Mouse (Mus musculus) forebrain, postnatal 0 days (tissue): Measurements from ENCODE around the gene D630023F18Rik. TPM values are rescaled to one million over a fixed set of nuclear protein-coding genes. Genes with fewer than 3 reads are reported as not detected.

Experiments used
- ATAC-seq: fragments of 200-750 bp; cut with Nextera tagmentation; 2 replicates; pipeline ENCODE4 v1.8.0; 2017; ENCODE audit warnings: mild to moderate bottlenecking, moderate library complexity
- DNase-seq: peaks from one replicate; pipeline ENCODE4 v3.0.0-alpha.2; 2015
- H3K27ac ChIP-seq: fragments of 300-500 bp; sonication (generic); 2 replicates; pipeline ENCODE4 v1.5.1; 2014; ENCODE audit warnings: low read depth, mild to moderate bottlenecking, antibody characterized with exemption, low read length, moderate library complexity, mixed read lengths
- H3K27me3 ChIP-seq: fragments of 300-500 bp; sonication (generic); 2 replicates; pipeline ENCODE4 v1.6.1; 2014; ENCODE audit warnings: mild to moderate bottlenecking, low read length, mixed read lengths; ENCODE audit not compliant: insufficient read depth
- H3K36me3 ChIP-seq: fragments of 300-500 bp; sonication (generic); 2 replicates; pipeline ENCODE4 v1.6.1; 2014; ENCODE audit warnings: mild to moderate bottlenecking, moderate library complexity; ENCODE audit not compliant: insufficient read depth
- H3K4me1 ChIP-seq: fragments of 300-500 bp; sonication (generic); 2 replicates; pipeline ENCODE4 v1.6.1; 2014; ENCODE audit warnings: antibody characterized with exemption; ENCODE audit not compliant: insufficient read depth
- H3K4me2 ChIP-seq: fragments of 300-500 bp; sonication (generic); 2 replicates; pipeline ENCODE4 v1.6.1; 2014; ENCODE audit warnings: low read depth, mild to moderate bottlenecking, moderate library complexity
- H3K4me3 ChIP-seq: fragments of 300-500 bp; sonication (generic); 2 replicates; pipeline ENCODE4 v1.5.1; 2014; ENCODE audit warnings: low read depth, low read length, mixed read lengths
- H3K9ac ChIP-seq: fragments of 300-500 bp; sonication (generic); 2 replicates; pipeline ENCODE4 v1.6.1; 2014; ENCODE audit warnings: mild to moderate bottlenecking
- H3K9me3 ChIP-seq: fragments of 300-500 bp; sonication (generic); 2 replicates; pipeline ENCODE4 v1.6.1; 2016; ENCODE audit warnings: low read length
- CTCF ChIP-seq: sonication (generic); IDR thresholded peaks from 2 replicates; pipeline ENCODE4 v1.5.1; 2016; ENCODE audit warnings: antibody characterized with exemption, control low read depth, low read depth
- whole genome bisulfite sequencing: fragments of 180-500 bp; shearing (Covaris S2); extraction: QIAGEN DNeasy Blood & Tissue Kit; methylation state at CpG from one replicate; pipeline ENCODE4 v1.1.7; 2014; 5-methylcytosine and 5-hydroxymethylcytosine counted together
- polyA plus RNA-seq: library from polyadenylated mRNA; unstranded; fragments of >200 nt; fragmentation: Nextera tagmentation; extraction: Ambion mirVana; gene quantifications from 2 replicates; pipeline ENCODE4 v1.2.1, GENCODE M21; 2015
- total RNA-seq: library from RNA; depleted of rRNA; stranded (reverse); fragments of >200 nt; gene quantifications from 2 replicates; pipeline ENCODE4 v1.2.3, GENCODE M21; 2014

D630023F18Rik gene
- total and polyA plus RNA-seq, 2 experiments from 2014 or later: 9.8 to 12.3 TPM

DNA sequence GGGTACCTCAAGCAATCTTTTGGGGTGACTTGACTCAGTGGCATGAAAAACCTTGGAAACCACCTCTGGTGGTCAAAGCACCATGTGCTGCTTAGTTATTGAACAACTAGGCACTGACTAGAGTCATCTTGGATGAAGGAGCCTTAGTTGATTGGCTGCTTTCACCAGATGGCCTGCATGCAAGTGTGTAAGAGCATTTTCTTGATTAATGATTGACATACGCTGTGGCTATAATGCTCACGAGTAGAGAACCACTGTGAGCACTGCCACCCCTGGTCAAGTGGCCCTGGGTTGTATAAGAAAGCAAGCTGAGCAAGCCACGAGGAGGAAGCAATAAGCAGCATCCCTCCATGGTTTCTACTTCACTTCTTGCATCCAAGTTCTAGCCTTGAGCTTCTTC is 7.2 kb upstream of the D630023F18Rik start:
- no peak overlapping the region for H3K9ac ChIP-seq
- no peaks in the 10 kb centered on the region for H3K27me3 ChIP-seq
- H3K9me3 ChIP-seq: no peaks in the 10 kb centered on the region
- H3K4me3 ChIP-seq: no peak overlapping the region
- DNase-seq: no peak
- TF ChIP-seq CTCF: no peak
- no peak for ATAC-seq
- H3K4me1 ChIP-seq: no peaks in the 10 kb centered on the region
- H3K4me2 ChIP-seq: no peak overlapping the region
- no peak overlapping the region for H3K27ac ChIP-seq
- WGBS: 74% methylated on average over 3 of the region's 3 CpGs
- no peaks in the 10 kb centered on the region for H3K36me3 ChIP-seq

DNA sequence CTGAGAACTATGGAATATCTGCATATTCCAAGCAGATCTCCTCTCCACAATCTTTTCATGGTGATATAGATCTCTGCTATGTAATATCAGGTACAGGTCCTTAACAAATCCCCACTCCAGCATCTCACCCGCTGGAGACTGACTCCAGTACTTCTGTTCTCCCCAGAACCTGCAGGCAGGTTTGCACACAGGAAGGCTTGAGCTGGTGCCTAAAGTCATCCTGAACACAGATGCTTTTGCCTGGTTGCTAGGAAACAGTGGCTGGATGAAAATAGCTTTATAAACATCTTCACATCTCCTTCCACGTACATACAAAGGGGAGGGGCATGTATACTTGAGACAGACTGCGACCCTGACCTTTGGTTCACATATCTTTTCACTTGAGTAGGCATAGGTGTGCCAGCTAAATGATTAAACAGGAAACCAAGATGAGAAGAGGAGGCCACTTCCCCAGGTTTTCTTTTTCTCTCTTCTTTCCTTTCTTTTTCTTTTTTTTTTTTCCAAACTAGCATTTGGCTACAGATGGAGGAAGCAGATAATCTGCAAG is 6.7 kb upstream of the D630023F18Rik start:
- Histone ChIP-seq H3K36me3 (no peaks in the 10 kb centered on the region), H3K27me3 (no peaks in the 10 kb centered on the region), H3K4me2 (no peak overlapping the region), H3K4me1 (no peaks in the 10 kb centered on the region), H3K9ac (no peak overlapping the region), H3K4me3 (no peak overlapping the region), H3K27ac (no peak overlapping the region), H3K9me3 (no peaks in the 10 kb centered on the region)
- TF ChIP-seq CTCF: no peak
- 68% methylated on average over 3 of the region's 3 CpGs for WGBS
- peak; percentile 43 for ATAC-seq
- DNase-seq: peak; percentile 37

DNA sequence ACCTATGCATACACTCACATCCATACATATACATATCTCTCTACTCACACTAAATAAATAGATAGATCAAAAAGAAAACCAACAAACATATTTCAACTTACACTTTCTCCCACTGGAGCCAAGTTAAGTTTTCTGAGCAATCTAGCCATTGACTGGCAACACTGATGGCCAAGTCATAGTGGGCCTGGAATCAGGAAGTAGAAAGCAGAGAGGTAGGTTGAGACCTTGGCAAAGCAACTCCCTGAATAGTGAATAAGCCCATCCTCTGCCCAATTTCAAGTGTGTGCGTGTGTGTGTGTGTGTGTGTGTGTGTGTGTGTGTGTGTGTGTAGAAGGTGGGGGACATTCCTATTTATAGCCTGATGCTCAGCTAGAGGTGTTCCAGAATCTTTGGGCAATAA is 3.6 kb downstream of the D630023F18Rik start, which contains the start of gene Gm28845:
Gene Gm28845 (minus strand): TSS at position 121 of the 400 bp plus-strand sequence.
- Histone ChIP-seq H3K27ac (no peak within 1 kb of the TSS), H3K4me2 (no peak within 1 kb of the TSS), H3K4me3 (no peak within 1 kb of the TSS), H3K4me1 (no peaks in the 10 kb centered on the region), H3K27me3 (no peaks in the 10 kb centered on the region), H3K9me3 (no peaks in the 10 kb centered on the region), H3K9ac (no peak within 1 kb of the TSS), H3K36me3 (no peaks in the 10 kb centered on the region)
- DNase-seq (no peak), ATAC-seq (no peak)
- 91% methylated on average over 1 of the region's 1 CpGs for whole genome bisulfite sequencing
- no peak for TF ChIP-seq CTCF

DNA sequence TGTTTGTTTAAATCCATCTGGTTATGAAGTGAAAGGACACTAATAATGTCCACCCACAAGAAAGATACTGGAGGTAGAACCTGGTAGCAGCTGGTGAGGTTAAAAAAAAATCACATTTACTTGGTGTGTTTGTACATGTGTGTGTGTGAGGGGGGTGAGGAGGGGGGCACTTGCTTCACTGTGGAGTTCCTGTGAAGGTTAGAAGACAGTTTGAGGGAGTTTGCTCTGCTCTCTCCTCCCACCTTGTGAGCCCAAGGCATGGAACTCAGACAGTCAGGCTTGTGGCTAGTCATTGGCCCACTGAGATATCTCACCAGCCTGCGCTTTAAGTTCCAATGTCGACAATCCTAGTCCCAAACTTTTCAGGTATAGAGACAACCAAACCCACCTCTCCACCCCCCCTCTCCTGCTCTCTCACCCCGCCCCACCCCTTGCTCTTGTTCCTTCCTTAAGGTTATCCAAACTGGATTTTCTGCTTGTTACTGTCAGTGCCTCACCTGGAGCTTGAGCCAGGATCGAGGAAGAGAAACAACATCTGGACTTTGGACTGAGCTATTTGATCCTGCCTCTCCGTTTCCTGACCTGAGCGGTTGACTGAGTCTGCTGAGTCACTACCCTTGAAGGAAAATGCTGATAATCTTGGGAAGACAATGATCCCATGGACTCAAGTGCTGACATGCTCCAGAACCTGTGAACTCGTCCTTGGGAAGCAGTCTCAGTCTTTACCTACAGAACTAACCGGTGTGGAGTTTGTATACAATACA is 4.7 kb downstream of the D630023F18Rik start:
- 85% methylated on average over 8 of the region's 8 CpGs for WGBS
- no peak for ATAC-seq

DNA sequence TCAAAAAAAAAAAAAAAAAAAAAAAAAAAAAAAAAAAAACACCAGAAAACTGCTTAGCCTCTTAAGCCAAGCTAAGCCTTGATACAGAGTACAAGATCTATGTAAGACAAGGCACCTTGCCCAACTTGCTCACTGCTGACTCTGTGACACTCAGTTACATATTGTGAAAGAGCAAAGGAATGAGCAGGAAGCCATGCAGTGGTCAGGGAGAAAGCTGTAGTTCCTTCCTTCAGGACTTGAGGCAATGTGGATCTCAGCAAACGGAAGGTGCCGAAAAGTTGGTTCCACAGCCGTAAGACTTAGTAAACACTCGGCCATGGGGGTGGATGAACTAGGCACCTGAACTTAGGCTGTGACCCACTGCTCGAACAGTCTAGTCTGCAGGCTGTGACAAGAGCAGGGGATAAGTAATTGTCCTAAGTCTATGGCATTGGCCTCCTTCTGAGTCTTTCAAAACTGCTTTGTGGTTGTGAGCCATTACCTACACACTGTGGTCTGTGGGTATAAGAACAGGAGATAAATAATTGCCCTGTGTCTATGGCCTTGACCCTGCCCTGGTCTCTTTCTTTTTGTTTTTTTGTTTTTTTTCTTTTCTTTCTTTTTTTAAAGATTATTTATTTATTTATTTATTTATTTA is 9.4 kb downstream of the D630023F18Rik start:
- Histone ChIP-seq H3K36me3 (no peaks in the 10 kb centered on the region), H3K27ac (no peak overlapping the region), H3K27me3 (no peaks in the 10 kb centered on the region), H3K4me3 (no peak overlapping the region), H3K4me2 (no peak overlapping the region), H3K4me1 (no peaks in the 10 kb centered on the region), H3K9ac (no peak overlapping the region), H3K9me3 (no peaks in the 10 kb centered on the region)
- DNase-seq (no peak), ATAC-seq (no peak)
- TF ChIP-seq CTCF: no peak
- 89% methylated on average over 5 of the region's 5 CpGs for WGBS

More for the DNA sequence above, 4.7 kb downstream of the D630023F18Rik start:
- H3K27me3 ChIP-seq: no peaks in the 10 kb centered on the region
- TF ChIP-seq CTCF: no peak
- no peaks in the 10 kb centered on the region for H3K9me3 ChIP-seq
- H3K4me1 ChIP-seq: no peaks in the 10 kb centered on the region
- H3K4me2 ChIP-seq: no peak overlapping the region
- no peak overlapping the region for H3K9ac ChIP-seq
- no peak for DNase-seq
- H3K36me3 ChIP-seq: no peaks in the 10 kb centered on the region
- H3K4me3 ChIP-seq: no peak overlapping the region
- no peak overlapping the region for H3K27ac ChIP-seq

DNA sequence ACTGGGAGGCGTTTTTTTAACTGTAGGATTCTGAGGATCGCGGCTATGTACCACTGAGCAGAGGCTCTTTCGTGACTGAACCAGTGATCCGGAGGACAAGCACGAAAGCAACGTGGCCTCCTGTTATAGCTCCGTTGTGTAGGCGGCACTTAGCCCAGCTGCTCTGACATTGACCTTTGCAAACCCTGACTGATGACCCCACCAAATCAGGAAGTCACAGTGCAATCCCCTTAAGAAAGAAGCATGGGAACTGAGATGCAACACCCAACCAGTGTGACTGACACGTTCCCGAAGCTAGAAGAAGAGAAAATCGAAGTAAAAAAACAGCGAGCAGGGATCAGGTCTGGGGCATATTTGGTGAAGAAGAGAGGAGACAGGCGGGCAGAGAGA is 10.2 kb downstream of the D630023F18Rik start:
- WGBS: 77% methylated on average over 14 of the region's 14 CpGs
- no peak for DNase-seq
- Histone ChIP-seq H3K4me2 (no peak overlapping the region; the same call in 1 of the 2 replicates), H3K36me3 (no peaks in the 10 kb centered on the region), H3K27me3 (no peaks in the 10 kb centered on the region), H3K9me3 (no peaks in the 10 kb centered on the region), H3K27ac (no peak overlapping the region), H3K9ac (no peak overlapping the region), H3K4me3 (no peak overlapping the region), H3K4me1 (no peaks in the 10 kb centered on the region)
- TF ChIP-seq CTCF: no peak
- no peak for ATAC-seq
